Mouse (Mus musculus) CH12.LX (cell line): ENCODE measurements around the gene Npepps.

Source experiments
- EP300 ChIP-seq: IDR thresholded peaks from 2 replicates; pipeline ENCODE4 v1.6.1; 2011; ENCODE audit warnings: low read length, improper control_type of control experiment
- POLR2A ChIP-seq: IDR thresholded peaks from 2 replicates; pipeline ENCODE4 v1.6.1; 2011; ENCODE audit warnings: low read depth, mild to moderate bottlenecking, improper control_type of control experiment, low read length
- RAD21 ChIP-seq: IDR thresholded peaks from 2 replicates; pipeline ENCODE4 v1.6.1; 2011; ENCODE audit warnings: low read depth, mild to moderate bottlenecking, low read length, improper control_type of control experiment, moderate library complexity
- ZMIZ1 ChIP-seq: IDR thresholded peaks from 2 replicates; pipeline ENCODE4 v1.6.1; 2012; ENCODE audit warnings: low read depth, mild to moderate bottlenecking, inconsistent platforms, low read length, improper control_type of control experiment

GRCm38 (mm10) chr11:97237976-97238375 lies 42.5 kb downstream of the Npepps start:
- TF ChIP-seq RAD21, result no peak
- no peak for TF ChIP-seq EP300
- no peak for TF ChIP-seq POLR2A
- TF ChIP-seq ZMIZ1, result no peak
